Mouse (Mus musculus): ENCODE data around the gene Enpp1.
A peak's percentile ranks its signal among the peaks of the same experiment; 100 is the strongest.

Gene Enpp1

GRCm38 (mm10) chr10:24711480-24712366 is at the start of gene Enpp1:
Enpp1 (minus strand) TSS chr10:24712159.
- peak; percentile 58 for DNase-seq

DNA sequence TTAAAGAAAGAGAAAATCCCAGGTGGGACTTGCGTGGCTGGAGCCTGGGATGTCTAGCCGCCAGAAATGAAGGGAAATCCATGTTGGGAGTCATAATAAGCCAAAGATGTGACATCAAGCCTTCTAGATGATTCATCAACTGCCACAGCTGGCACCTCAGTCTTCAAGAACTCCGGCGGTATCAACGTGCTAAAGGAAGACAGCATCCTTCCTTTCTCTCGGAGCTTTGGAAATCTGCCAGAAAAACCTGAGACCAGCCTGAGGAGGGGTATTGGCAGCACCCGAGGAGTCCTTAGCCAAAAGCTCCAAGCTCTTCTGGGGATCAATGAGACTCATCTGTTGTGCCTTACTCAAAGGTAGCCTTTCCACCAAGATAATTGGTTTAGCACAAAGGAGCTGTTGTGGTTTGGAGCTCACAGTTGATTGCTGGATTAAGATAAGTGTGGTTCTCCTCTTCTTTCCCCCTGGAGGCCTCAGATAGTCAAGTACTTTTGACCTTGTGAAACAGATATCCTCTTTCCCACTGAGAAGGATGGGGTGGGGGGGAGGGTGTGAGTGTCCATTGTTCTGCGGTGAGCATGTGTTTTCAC is 46.5 kb upstream of the Enpp1 start:
- peak; percentile 37 for DNase-seq

DNA sequence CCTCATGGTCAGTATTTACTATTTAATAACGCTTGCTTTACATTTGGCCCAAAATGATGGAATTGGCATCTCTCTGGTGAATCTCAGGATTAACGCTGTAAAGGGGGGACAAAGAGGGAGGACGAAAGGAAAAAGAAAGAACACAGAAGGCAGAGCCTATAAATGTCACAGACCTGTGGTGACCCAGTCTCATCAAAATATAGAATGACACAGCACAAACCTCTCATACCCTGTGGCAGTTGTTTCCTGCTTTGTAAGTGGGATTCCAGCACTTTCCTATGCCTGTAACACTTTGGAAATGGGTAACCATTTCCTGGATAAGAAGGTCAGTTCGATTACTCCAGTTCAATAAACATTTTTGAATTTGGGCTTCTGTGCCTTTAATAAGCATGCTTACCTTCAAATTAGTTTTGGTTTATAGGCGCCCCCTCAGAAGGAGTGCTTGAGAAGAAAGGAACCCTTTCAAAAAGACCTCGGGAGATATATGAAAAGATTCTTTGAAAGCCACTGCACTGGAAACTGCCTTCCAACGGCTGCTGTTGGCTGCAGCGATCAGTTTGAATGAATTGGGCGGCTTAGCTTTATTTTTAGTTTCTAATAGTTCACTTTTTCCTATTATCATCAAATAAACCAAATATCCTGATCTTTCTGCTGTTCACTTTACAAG is 43.0 kb upstream of the Enpp1 start:
- no peak for DNase-seq

GRCm38 (mm10) chr10:24754251-24754835 is 42.4 kb upstream of the Enpp1 start:
- DNase-seq = no peak

DNA sequence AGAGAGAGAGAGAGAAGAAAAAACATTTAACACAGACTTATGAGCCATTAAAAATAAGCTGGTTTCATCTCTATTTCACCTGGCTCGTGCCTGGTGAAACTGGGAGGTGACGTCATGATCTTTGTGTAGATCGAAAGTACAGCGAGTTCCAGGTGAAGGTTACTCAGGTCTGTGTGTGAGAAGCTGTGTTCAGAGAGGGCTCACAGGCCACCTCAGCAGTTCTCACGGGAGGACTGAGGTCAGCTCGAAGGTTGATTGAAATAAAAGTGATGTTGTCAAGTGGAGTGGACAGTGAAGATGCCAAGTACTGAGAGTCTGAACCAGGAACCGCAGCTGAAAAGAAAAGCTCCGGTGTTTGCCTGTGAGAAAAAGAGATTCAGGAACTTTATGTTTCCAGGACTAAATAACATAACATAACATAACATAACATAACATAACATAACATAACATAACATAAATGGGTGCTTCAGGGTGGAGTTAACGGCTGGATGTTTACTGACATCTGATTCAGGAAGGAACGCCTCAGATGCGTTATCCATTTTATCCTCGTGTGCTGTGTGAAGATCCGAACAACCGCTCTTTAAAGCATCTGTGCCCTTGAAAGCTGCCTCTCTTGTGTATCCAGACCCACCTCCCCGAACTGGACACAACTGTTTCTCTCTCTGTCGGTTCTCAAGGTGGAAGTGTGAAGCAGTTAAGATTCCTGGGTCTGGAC is 41.7 kb upstream of the Enpp1 start:
- DNase-seq = no peak

- no peak for DNase-seq
These were observed 31.1 kb upstream of the Enpp1 start for GRCm38 (mm10) chr10:24742950-24743487.

DNA sequence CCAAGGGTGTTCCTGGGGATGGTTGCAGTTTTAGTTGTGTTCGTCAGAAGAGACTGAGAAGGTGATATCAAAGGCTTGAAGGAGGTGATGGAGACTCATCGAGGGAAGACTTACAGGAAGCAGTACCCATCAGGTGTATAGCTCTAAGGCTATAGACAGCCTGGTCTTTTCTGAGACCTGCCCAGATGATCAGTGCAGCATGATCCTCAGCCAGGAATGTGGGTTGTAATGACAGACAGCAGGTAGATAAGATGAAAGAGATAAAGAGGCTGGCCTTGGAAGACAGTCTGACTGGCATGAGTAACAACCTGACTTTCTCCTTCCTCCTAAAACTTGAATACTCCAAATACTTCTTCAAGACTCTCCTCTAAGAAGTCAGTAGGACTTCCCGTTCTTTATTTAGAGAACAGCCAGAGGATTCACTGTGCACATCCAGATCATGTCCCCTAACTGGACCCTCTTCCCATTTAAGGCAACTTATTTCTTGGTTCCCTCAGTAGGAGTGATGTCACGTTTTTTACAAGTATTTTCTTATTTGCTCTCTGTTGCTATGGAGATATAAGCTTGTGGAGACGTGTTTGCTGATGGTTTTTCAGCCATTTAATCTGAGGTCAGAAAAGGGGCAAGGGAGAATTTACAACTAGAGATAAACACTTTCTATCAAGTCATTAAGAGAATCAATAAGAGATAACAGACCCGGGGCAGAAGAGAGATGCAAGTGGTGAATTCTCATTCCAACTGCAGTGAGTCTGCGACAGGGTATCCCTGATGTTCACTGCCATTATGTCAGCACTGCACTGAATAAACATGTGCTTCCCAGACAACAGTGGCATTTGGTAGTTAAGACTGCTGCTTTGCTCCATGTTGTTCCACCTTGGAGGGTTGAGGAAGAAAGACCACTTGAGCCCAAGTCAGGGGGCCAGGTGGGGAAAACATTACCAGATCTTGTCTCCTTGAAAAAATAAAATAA is 29.6 kb upstream of the Enpp1 start:
- DNase-seq = no peak

GRCm38 (mm10) chr10:24739171-24739570 is 27.2 kb upstream of the Enpp1 start:
- DNase-seq = no peak

DNA sequence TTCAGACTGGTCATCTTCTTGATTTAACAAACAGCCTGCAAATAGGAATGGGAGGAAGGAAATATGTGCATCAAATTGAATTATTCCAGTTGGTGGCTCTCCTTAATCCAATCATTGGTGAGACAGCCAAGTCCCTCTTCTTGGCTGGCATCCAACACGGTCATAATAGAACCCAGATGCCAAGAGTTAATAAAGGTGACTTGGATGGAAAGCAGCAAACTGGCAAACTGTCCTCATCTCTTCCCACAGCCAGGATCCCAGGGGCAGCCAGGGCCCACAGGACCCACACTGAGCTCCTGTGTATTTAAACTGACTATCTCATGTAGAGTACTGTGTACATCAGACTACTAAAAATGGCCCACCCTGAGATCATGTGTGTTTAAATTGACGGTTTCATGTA is 26.5 kb upstream of the Enpp1 start:
- no peak for DNase-seq

DNA sequence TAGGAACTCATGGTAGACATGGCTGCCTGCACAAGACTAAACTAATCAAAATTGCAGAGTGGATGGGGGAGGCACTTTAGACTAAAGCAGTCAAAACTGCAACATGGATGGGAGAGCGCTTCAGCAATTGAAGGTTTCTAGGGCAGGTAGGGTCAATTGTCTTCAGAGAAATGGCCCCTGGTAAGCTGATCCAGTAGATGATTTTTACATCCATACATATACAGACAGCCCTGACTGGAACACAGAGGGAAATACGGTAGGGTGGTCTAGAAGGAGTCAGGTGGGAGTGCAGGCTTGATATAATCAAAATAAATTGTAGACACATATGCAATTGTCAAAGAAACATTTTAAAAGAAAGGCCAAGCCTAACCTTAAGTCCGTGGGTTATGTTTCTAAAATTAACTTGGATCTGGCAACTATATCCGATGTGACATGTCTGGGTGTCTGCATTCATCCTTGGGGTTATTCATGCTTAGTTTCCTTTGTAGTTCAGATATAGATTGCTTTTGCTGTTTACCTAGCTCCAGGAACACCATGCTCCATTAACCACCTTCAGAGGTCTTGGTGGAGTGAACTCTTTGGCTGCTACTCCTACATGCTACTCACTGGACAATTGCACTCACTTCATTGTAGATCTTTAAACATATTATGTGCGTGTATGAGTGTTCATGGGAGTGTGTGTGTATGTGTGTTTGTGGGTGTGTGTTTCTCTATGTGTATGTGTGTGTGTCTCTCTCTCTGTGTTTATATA is 23.2 kb upstream of the Enpp1 start:
- no peak for DNase-seq

DNA sequence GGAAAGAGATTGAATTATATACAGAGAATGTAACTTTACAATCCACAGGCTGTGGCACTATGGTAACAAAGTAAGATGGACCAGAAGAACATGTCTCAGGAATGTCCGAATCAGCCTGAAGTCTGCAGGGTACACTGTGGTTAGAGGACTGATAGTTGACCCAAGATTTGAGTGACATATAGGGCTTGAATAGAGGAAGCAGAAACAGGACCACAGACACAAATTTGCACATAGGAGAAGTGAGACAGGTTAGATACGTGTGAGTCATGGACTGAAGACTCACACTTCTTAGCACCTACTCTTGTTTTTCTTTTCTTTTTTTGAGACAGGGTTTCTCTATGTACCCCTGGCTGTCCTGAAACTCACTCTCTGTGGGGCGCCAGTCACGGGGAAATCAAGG is 15.5 kb upstream of the Enpp1 start:
- no peak for DNase-seq

DNA sequence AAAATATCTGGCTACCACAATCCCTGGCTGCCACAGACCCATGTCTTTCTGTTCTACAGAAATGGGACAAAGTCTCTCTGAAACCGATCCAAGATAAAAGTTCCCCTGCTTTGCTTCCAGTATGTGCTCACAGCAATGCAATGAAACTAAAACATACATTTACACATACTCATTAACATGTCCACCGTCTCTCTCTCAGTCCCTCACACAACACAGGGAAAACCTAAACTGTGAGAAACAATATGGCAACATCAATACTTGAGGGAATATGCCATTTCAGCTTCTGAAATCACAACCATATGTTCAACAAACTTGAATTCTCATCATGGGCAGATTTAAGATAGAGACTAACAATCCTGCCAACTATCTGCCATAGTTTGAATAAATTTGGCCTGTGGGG is 13.2 kb upstream of the Enpp1 start:
- DNase-seq = no peak

DNA sequence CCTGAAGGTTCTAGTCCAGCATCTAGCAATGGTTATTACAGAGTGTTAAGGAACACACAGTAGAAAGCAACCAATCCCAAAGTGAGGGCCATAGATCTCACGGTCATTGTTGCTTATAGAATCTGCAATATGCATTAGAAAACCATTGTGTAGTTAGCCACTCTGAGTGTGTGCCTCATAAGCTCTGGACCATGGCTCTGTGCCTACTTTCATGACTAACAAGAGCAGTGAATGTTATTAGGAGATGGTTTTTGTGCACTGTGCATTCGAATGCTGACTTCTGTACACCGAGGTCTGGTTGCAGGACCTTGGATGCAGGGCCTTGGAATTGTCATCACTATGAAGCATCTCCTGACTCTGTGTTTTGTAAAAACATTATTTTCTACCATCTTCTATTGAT is 9.9 kb upstream of the Enpp1 start:
- DNase-seq = no peak

- no peak for DNase-seq
These were observed 7.4 kb upstream of the Enpp1 start for GRCm38 (mm10) chr10:24719383-24719782.

GRCm38 (mm10) chr10:24718720-24719119 is 6.8 kb upstream of the Enpp1 start:
- peak; percentile 45 for DNase-seq

GRCm38 (mm10) chr10:24718058-24718457 is 6.1 kb upstream of the Enpp1 start:
- DNase-seq = no peak

DNA sequence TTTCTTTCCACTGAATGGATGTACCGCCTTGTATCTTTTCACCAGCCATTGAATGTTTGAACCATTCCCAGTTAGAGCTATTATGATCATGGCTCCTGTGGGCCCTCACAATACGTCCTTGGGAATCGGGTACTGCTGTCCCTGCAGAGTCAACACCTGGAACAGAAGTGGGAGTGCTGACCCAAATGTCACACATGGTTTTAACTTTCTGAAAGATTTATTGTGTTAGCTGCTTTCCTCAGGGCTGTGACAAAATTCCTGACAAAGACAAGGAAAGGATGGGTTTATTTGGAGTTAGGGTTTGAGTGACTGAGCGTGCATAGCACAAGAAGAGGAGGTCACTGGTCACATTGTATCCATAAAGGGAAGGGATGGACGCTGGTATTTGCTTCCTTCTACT is 4.3 kb upstream of the Enpp1 start:
- no peak for DNase-seq

DNA sequence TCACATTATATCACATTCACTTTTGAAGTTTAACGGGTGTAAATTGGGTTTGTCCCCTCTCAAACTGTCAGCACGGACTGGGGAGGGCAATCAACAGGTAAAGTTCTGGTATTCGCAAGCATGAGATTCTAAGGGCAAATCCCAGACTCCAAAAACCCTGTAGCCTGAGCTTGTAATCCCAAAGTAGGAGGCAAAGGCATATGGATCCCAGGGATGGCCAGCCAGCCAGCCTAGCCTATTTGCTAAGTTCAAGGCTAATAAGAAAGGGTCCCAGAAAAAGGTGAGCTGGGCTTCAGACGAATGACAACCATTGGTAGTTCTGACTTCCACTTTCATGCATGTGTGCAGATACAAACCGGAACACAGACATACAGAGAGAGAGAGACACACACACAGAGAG is 942 bp upstream of the Enpp1 start:
- no peak for DNase-seq

DNA sequence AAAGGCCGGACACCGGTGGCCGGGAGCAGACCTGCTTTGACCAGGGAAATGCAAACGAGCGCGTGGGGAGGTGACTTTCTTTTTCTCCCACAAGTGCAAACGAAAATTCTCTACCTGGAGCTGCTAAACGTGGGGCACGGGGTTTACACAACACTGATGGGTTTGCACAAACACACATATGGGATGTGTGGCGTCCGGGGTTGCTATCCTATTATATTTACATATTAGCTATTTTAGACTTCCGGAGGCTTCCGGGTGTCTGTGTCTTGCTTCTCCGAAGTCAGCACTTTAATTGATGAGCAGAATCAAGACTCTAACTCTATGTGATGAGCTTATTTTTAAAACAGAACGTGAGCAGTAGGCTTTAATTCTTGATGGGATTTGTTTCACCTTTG is 405 bp upstream of the Enpp1 start:
- DNase-seq = peak; percentile 6

- no peak for DNase-seq
These were observed 888 bp downstream of the Enpp1 start for GRCm38 (mm10) chr10:24711071-24711470.

- no peak for DNase-seq
These were observed 1.6 kb downstream of the Enpp1 start for GRCm38 (mm10) chr10:24710361-24710760.
